Mouse (Mus musculus) left cerebral cortex, postnatal 25 days (tissue): Measurements from ENCODE around the gene Vps26a. TPM values are rescaled to one million over a fixed set of nuclear protein-coding genes. Genes with fewer than 3 reads are reported as not detected.

Source experiments
- DNase-seq, 2 experiments: peaks; one replicate each; pipeline ENCODE4 v3.0.0; 2022; ENCODE audit warnings: low spot score in 2 of 2, mixed read lengths in 1 of 2
- intact Hi-C: fragments of 180-260 bp; cut with DNase I; formaldehyde crosslinking; loops from one replicate; pipeline ENCODE4 v1.15.1; 2025
- total RNA-seq, 2 experiments: library from RNA; stranded (reverse); gene quantifications; 2 replicates each; pipeline ENCODE4 v1.2.3; 2021

Gene Vps26a
- total RNA-seq, 2 experiments from 2014 or later, result 48.9 to 52.9 TPM

DNA sequence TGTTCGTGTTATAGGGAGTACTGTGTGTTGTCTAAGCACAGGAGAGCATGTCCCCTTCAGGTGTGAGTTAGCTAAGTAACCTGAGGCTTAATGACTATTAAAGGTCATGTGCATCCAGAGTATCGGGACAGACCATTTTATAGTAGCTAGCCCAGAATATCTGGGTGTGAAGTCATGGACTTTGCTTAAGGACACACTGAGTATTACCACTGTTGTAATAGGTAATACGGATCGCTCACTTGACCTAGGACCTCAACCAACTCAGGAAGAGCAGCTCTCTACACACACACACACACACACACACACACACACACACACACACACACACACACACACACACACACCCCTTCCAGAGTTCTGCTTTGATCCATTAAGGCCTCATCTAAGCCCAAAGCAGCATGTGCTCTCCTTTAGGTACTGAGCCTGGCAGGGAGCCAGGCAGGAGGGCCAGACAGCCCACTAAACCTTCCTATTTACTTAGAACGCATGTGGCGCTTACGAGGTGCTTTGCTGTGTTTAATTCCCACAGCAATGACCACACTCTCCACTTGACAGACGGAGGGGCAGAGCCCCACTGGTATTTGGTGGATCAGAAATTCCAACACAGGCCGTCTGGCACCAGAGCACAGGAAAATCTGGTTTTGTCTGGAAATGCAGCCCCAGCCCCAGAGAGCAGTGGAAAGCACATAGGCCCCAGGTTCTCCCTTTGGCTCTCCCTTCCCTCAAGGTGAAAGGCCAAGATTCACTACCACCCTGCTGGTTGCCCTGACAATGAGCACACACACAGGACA lies 61.3 kb downstream of the Vps26a start:
- DNase-seq, result no peak
- intact Hi-C loops, result no loop called here

DNA sequence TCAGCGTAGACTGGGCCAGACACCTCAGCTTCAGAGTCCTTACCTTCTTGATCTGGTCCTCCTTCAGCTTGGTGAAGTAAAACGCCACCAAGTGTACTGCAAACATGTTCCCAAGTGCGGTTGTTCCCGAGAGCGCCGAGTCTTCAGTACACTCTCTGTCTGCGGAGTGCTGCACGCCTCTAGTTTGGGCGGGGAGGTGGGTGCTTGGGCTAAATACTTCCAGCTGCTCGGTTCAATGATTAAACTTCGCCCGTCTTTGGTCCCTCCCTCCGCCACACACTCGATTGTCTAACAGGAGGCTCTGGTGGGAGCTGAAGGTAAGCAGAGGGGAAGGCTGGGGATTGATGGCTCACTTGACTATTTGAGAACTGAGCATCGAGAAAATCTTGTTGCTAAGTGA lies 64.3 kb downstream of the Vps26a start, which contains the start of gene Hkdc1:
Gene Hkdc1, minus strand, starts transcription at position 237 of the 400 bp plus-strand sequence.
- intact Hi-C loops, result no loop called here
- DNase-seq, result no peak

- intact Hi-C loops, result no loop called here
- no peak for DNase-seq
Measured at GRCm38 (mm10) chr10:62421127-62421526, 65.5 kb downstream of the Vps26a start.

- no peak for DNase-seq
- intact Hi-C loops, result no loop called here
Measured at GRCm38 (mm10) chr10:62420399-62420798, 66.2 kb downstream of the Vps26a start.

DNA sequence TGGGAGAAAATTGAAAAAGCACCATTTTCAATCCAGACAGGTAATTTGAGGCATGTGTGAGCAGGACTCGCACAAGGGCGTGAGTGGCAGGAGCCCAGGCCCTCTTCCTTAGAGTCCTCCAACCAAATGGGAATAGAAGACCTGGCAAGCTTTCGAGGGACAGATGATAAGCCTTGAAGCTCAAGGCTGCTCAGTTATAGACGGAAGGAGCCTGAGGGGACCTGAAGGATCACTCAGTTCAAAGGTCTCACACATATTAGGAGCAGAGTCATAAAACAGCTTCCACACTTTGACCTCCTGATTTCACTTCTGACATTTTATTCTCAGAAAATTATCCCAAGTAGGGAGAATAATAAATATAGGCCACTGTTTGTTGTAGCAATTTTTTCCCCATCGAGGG lies 67.2 kb downstream of the Vps26a start:
- no peak for DNase-seq
- intact Hi-C loops, result no loop called here

- no peak for DNase-seq
- intact Hi-C loops, result no loop called here
Measured at GRCm38 (mm10) chr10:62418831-62419356, 67.7 kb downstream of the Vps26a start.

DNA sequence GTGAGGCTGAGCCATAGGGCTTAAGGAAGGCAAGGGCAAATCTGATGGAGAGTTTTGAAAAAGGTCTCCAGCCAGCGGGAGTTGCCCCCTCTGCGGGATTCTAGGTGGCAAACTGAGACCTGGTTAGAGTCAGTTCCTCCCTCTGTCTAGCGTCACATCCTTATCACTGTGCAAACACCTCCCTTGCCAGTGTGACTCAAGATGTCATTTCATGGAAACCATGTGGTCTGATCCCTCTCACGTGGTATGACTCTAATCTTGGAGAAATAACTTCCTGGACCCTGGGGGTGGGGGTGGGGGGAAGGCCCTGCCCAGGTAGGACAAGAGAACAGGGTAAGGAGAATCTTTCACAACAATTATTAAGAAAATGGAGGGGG lies 73.0 kb downstream of the Vps26a start:
- intact Hi-C loops, result no loop called here
- no peak for DNase-seq

DNA sequence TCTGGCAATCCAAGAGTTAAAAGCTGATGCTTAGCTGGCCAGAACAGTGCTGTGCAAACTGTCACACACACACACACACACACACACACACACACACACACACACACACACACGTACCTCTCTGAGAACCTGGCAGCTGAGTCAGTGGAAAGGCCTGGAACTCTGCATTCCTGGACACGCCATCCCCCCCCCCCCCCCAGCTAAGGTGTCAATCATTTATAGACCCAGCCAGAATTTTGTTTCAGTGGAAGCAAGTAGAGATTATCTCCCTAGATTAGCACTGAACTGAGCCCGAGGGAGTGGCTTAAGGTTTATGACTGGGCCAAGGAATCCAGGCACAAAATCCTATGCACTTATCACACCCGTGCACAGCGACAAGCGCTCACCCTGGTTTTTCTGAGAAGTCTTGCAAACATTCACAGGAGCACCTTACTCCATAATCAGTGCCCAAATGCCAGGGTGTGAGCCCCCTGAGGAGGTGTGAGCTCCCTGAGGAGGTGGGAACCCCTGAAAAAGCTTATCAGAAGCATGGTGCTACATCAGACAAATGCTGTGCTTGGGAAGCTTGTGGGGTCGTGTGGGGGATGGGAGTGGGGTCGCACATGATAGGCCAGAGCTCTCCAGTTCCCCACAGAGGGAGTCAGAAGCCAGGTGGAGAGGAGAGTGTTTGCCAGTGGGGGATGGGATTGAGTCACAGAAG lies 73.5 kb downstream of the Vps26a start:
- intact Hi-C loops, result no loop called here
- no peak for DNase-seq

- intact Hi-C loops, result loop anchor here (2.0 kb wide), 2 partner anchors 71 to 137 kb away; no protein-coding TSS in a partner anchor
- peak; percentile 23 to 76 for DNase-seq
Measured at GRCm38 (mm10) chr10:62411431-62412410, 74.9 kb downstream of the Vps26a start.

- intact Hi-C loops, result loop anchor here (2.0 kb wide), 2 partner anchors 70 to 136 kb away; no protein-coding TSS in a partner anchor
- DNase-seq, result peak; percentile 42 to 86
Measured at GRCm38 (mm10) chr10:62410943-62411342, 75.7 kb downstream of the Vps26a start.

Other genes with a start within 250 kb of the Vps26a start
- gene Tacr2, start 234.4 kb downstream of the Vps26a start, total RNA-seq, result under 1 TPM; 0.16 to 0.18 TPM
- 100 to 1,000 TPM; 305 to 321 TPM for gene Hk1, start 106.9 kb downstream of the Vps26a start, total RNA-seq
- gene Hkdc1, start 64.3 kb downstream of the Vps26a start, total RNA-seq, result 10 to 100 TPM; 12.9 to 13.3 TPM
- 1 to 10 TPM; 1.3 to 1.8 TPM for gene 4930507D05Rik, start 37.3 kb downstream of the Vps26a start, total RNA-seq
- gene Supv3l1, start 37.1 kb downstream of the Vps26a start, total RNA-seq, result 10 to 100 TPM; 22.0 to 22.6 TPM
- gene Srgn, start 40.6 kb upstream of the Vps26a start, total RNA-seq, result 1 to 10 TPM; 8.2 to 9.1 TPM
- gene Kif1bp, start 91.7 kb upstream of the Vps26a start, total RNA-seq, result 100 to 1,000 TPM; 169 to 181 TPM
- 10 to 100 TPM; 21.7 to 22.2 TPM for gene Ddx21, start 115.5 kb upstream of the Vps26a start, total RNA-seq
- gene Ddx50, start 164.4 kb upstream of the Vps26a start, total RNA-seq, result 10 to 100 TPM; 85.1 to 95.6 TPM
- gene Stox1, start 239.3 kb upstream of the Vps26a start, total RNA-seq, result 1 to 10 TPM; 4.8 to 6.9 TPM